Mouse (Mus musculus) heart, postnatal 14 days (tissue): ENCODE measurements around the gene Cbx7. TPM values are rescaled to one million over a fixed set of nuclear protein-coding genes. Genes with fewer than 3 reads are reported as not detected.

Source experiments
- DNase-seq, 2 experiments: peaks; one replicate each; pipeline ENCODE4 v3.0.0; 2021 to 2022
- intact Hi-C: fragments of 180-260 bp; cut with DNase I; formaldehyde crosslinking; loops from one replicate; pipeline ENCODE4 v1.15.1; 2025
- total RNA-seq, 2 experiments: library from RNA; stranded (reverse); gene quantifications; 2 replicates each; pipeline ENCODE4 v1.2.3; 2021

Cbx7 gene
- total RNA-seq, 2 experiments from 2014 or later, result 3.6 to 7.8 TPM

GRCm38 (mm10) chr15:80004644-80005340 lies 33.9 kb upstream of the Cbx7 start:
- DNase-seq, result peak; percentile 70 to 82
- intact Hi-C loops, result loop anchor here (2.0 kb wide), 2 partner anchors 46 to 54 kb away; no protein-coding TSS in a partner anchor

- intact Hi-C loops, result no loop called here
- peak; percentile 40 to 47 for DNase-seq
These were observed 32.7 kb upstream of the Cbx7 start for GRCm38 (mm10) chr15:80003581-80003980.

- intact Hi-C loops, result no loop called here
- DNase-seq, result no peak
These were observed 30.7 kb upstream of the Cbx7 start for GRCm38 (mm10) chr15:80001601-80002000.

- intact Hi-C loops, result no loop called here
- DNase-seq, result peak in 1 of 2 experiments; percentile 41
These were observed 29.8 kb upstream of the Cbx7 start for GRCm38 (mm10) chr15:80000694-80001093.

GRCm38 (mm10) chr15:79997988-79998387 lies 27.1 kb upstream of the Cbx7 start:
- peak in 1 of 2 experiments; percentile 8 for DNase-seq
- intact Hi-C loops, result no loop called here

- intact Hi-C loops, result no loop called here
- no peak for DNase-seq
These were observed 25.9 kb upstream of the Cbx7 start for GRCm38 (mm10) chr15:79996781-79997180.

GRCm38 (mm10) chr15:79995552-79995951 lies 24.6 kb upstream of the Cbx7 start:
- no peak for DNase-seq
- intact Hi-C loops, result no loop called here

- intact Hi-C loops, result loop anchor here (5.0 kb wide), 1 partner anchor 37 kb away; no protein-coding TSS in a partner anchor
- DNase-seq, result no peak
These were observed 23.6 kb upstream of the Cbx7 start for GRCm38 (mm10) chr15:79994566-79994965.

- intact Hi-C loops, result no loop called here
- no peak for DNase-seq
These were observed 15.3 kb upstream of the Cbx7 start for GRCm38 (mm10) chr15:79986182-79986581.

- intact Hi-C loops, result no loop called here
- no peak for DNase-seq
These were observed 14.6 kb upstream of the Cbx7 start for GRCm38 (mm10) chr15:79985471-79985870.

GRCm38 (mm10) chr15:79984152-79984551 lies 13.2 kb upstream of the Cbx7 start:
- intact Hi-C loops, result no loop called here
- no peak for DNase-seq

GRCm38 (mm10) chr15:79980716-79981115 lies 9.8 kb upstream of the Cbx7 start:
- no peak for DNase-seq
- intact Hi-C loops, result no loop called here

GRCm38 (mm10) chr15:79972186-79972585 lies 1.3 kb upstream of the Cbx7 start:
- intact Hi-C loops, result no loop called here

GRCm38 (mm10) chr15:79970491-79970890 lies 428 bp downstream of the Cbx7 start:
- no peak for DNase-seq
- intact Hi-C loops, result no loop called here

More at GRCm38 (mm10) chr15:79972186-79972585, 1.3 kb upstream of the Cbx7 start:
- DNase-seq, result no peak

GRCm38 (mm10) chr15:79967346-79967745 lies 3.6 kb downstream of the Cbx7 start:
- no peak for DNase-seq
- intact Hi-C loops, result no loop called here

GRCm38 (mm10) chr15:79964376-79964775 lies 6.5 kb downstream of the Cbx7 start:
- no peak for DNase-seq
- intact Hi-C loops, result no loop called here

- DNase-seq, result no peak
- intact Hi-C loops, result no loop called here
These were observed 8.3 kb downstream of the Cbx7 start for GRCm38 (mm10) chr15:79962661-79963060.

GRCm38 (mm10) chr15:79961366-79961921 lies 9.5 kb downstream of the Cbx7 start:
- DNase-seq, result peak; percentile 33 to 43
- intact Hi-C loops, result no loop called here

GRCm38 (mm10) chr15:79958418-79958817 lies 12.5 kb downstream of the Cbx7 start:
- DNase-seq, result no peak
- intact Hi-C loops, result loop anchor here (5.0 to 10.0 kb wide), 2 partner anchors 34 to 746 kb away; no protein-coding TSS in a partner anchor

GRCm38 (mm10) chr15:79956559-79956958 lies 14.4 kb downstream of the Cbx7 start:
- no peak for DNase-seq
- intact Hi-C loops, result loop anchor here (5.0 to 10.0 kb wide), 2 partner anchors 36 to 748 kb away; no protein-coding TSS in a partner anchor

GRCm38 (mm10) chr15:79953470-79953869 lies 17.4 kb downstream of the Cbx7 start:
- peak in 1 of 2 experiments; percentile 33 for DNase-seq
- intact Hi-C loops, result loop anchor here (2.0 to 10.0 kb wide), 2 partner anchors 59 to 751 kb away; no protein-coding TSS in a partner anchor
